Mouse (Mus musculus): ENCODE results near the gene Dhx8. TPM values are rescaled to one million over a fixed set of nuclear protein-coding genes. Genes with fewer than 3 reads are reported as not detected.

The Dhx8 gene
- polyA plus RNA-seq, 1 experiment from 2014 or later: 39.0 TPM

GRCm38 (mm10) chr11:101704081-101704480 is 28.6 kb upstream of the Dhx8 start:
- no peak overlapping the region for H3K4me2 ChIP-seq (replicated peaks)
- no peak overlapping the region for H3K9ac ChIP-seq (replicated peaks)
- no peaks in the 10 kb centered on the region for H3K27me3 ChIP-seq
- H3K36me3 ChIP-seq: no peaks in the 10 kb centered on the region
- H3K27ac ChIP-seq: peak overlapping the region; percentile 51; the same call in 1 of the 2 replicates
- no peak for ATAC-seq
- H3K4me1 ChIP-seq (replicated peaks): peaks cover 6% of the 10 kb centered on the region
- WGBS: 55% methylated on average over 5 of the region's 5 CpGs
- no peaks in the 10 kb centered on the region for H3K9me3 ChIP-seq
- no peak overlapping the region for H3K4me3 ChIP-seq (replicated peaks)

- 74% methylated on average over 10 of the region's 10 CpGs for WGBS
Measured at GRCm38 (mm10) chr11:101706764-101707448, 25.8 kb upstream of the Dhx8 start.

GRCm38 (mm10) chr11:101708482-101708881 is 24.2 kb upstream of the Dhx8 start:
- no peak for ATAC-seq
- 64% methylated on average over 5 of the region's 5 CpGs for WGBS
- Histone ChIP-seq H3K4me3 (replicated peaks) (no peak overlapping the region), H3K9me3 (no peaks in the 10 kb centered on the region), H3K4me2 (replicated peaks) (no peak overlapping the region), H3K27me3 (no peaks in the 10 kb centered on the region), H3K4me1 (replicated peaks) (no peaks in the 10 kb centered on the region; the same call in none of the 2 replicates), H3K9ac (replicated peaks) (no peak overlapping the region), H3K36me3 (no peaks in the 10 kb centered on the region), H3K27ac (no peak overlapping the region)

More at GRCm38 (mm10) chr11:101706764-101707448, 25.8 kb upstream of the Dhx8 start:
- Histone ChIP-seq H3K36me3 (no peaks in the 10 kb centered on the region), H3K9me3 (no peaks in the 10 kb centered on the region), H3K27ac (no peak overlapping the region), H3K9ac (replicated peaks) (peak overlapping the region; percentile 24; the same call in 1 of the 2 replicates), H3K4me3 (replicated peaks) (no peak overlapping the region), H3K27me3 (no peaks in the 10 kb centered on the region), H3K4me1 (replicated peaks) (no peaks in the 10 kb centered on the region; the same call in none of the 2 replicates), H3K4me2 (replicated peaks) (no peak overlapping the region)
- ATAC-seq: no peak

- no peak overlapping the region for H3K27ac ChIP-seq
- 89% methylated on average over 9 of the region's 9 CpGs for WGBS
- no peak overlapping the region for H3K4me3 ChIP-seq (replicated peaks)
- ATAC-seq: no peak
- H3K4me2 ChIP-seq (replicated peaks): no peak overlapping the region
- H3K4me1 ChIP-seq (replicated peaks): peaks cover 2% of the 10 kb centered on the region; the same call in 1 of the 2 replicates
- H3K27me3 ChIP-seq: no peaks in the 10 kb centered on the region
- H3K9me3 ChIP-seq: no peaks in the 10 kb centered on the region
- no peak overlapping the region for H3K9ac ChIP-seq (replicated peaks)
- no peaks in the 10 kb centered on the region for H3K36me3 ChIP-seq
Measured at GRCm38 (mm10) chr11:101712811-101713210, 19.9 kb upstream of the Dhx8 start.

GRCm38 (mm10) chr11:101714012-101714411 is 18.7 kb upstream of the Dhx8 start:
- H3K4me3 ChIP-seq (replicated peaks): no peak overlapping the region
- no peak overlapping the region for H3K4me2 ChIP-seq (replicated peaks)
- peaks cover 11% of the 10 kb centered on the region for H3K4me1 ChIP-seq (replicated peaks)
- no peak for ATAC-seq
- no peak overlapping the region for H3K9ac ChIP-seq (replicated peaks)
- WGBS: 60% methylated on average over 7 of the region's 7 CpGs
- no peaks in the 10 kb centered on the region for H3K9me3 ChIP-seq
- no peaks in the 10 kb centered on the region for H3K27me3 ChIP-seq
- no peaks in the 10 kb centered on the region for H3K36me3 ChIP-seq
- H3K27ac ChIP-seq: no peak overlapping the region

- no peak overlapping the region for H3K9ac ChIP-seq (replicated peaks)
- peak overlapping the region; percentile 61 for H3K27ac ChIP-seq
- no peaks in the 10 kb centered on the region for H3K9me3 ChIP-seq
- H3K27me3 ChIP-seq: no peaks in the 10 kb centered on the region
- H3K4me2 ChIP-seq (replicated peaks): no peak overlapping the region
- no peak overlapping the region for H3K4me3 ChIP-seq (replicated peaks)
- H3K36me3 ChIP-seq: no peaks in the 10 kb centered on the region
- 28% methylated on average over 4 of the region's 4 CpGs for WGBS
- peaks cover 11% of the 10 kb centered on the region for H3K4me1 ChIP-seq (replicated peaks)
- ATAC-seq: peak; percentile 43; the same call in 1 of the 2 replicates
Measured at GRCm38 (mm10) chr11:101718324-101718723, 14.4 kb upstream of the Dhx8 start.

- WGBS: 86% methylated on average over 21 of the region's 21 CpGs
- H3K9me3 ChIP-seq: no peaks in the 10 kb centered on the region
- no peak overlapping the region for H3K27ac ChIP-seq
- no peak overlapping the region for H3K9ac ChIP-seq (replicated peaks)
- no peaks in the 10 kb centered on the region for H3K36me3 ChIP-seq
- H3K4me3 ChIP-seq (replicated peaks): no peak overlapping the region
- H3K4me2 ChIP-seq (replicated peaks): no peak overlapping the region
- peaks cover 11% of the 10 kb centered on the region for H3K4me1 ChIP-seq (replicated peaks)
- H3K27me3 ChIP-seq: no peaks in the 10 kb centered on the region
- no peak for ATAC-seq
Measured at GRCm38 (mm10) chr11:101719986-101720520, 12.7 kb upstream of the Dhx8 start.

- Histone ChIP-seq H3K4me1 (replicated peaks) (peaks cover 7% of the 10 kb centered on the region), H3K9me3 (no peaks in the 10 kb centered on the region), H3K27me3 (no peaks in the 10 kb centered on the region), H3K4me3 (replicated peaks) (no peak overlapping the region), H3K27ac (no peak overlapping the region), H3K9ac (replicated peaks) (no peak overlapping the region), H3K36me3 (no peaks in the 10 kb centered on the region), H3K4me2 (replicated peaks) (no peak overlapping the region)
- 83% methylated on average over 8 of the region's 8 CpGs for WGBS
- no peak for ATAC-seq
Measured at GRCm38 (mm10) chr11:101725043-101725442, 7.7 kb upstream of the Dhx8 start.

- Histone ChIP-seq H3K27me3 (no peaks in the 10 kb centered on the region), H3K9ac (replicated peaks) (0 out of 2 replicates have a peak overlapping the region, but pooled peaks have one; percentile 19), H3K4me1 (replicated peaks) (peaks cover 7% of the 10 kb centered on the region), H3K36me3 (no peaks in the 10 kb centered on the region), H3K9me3 (no peaks in the 10 kb centered on the region), H3K27ac (peak overlapping the region; percentile 62), H3K4me2 (replicated peaks) (no peak overlapping the region), H3K4me3 (replicated peaks) (no peak overlapping the region)
- no peak for ATAC-seq
- WGBS: 33% methylated on average over 2 of the region's 2 CpGs
Measured at GRCm38 (mm10) chr11:101726765-101727164, 6.0 kb upstream of the Dhx8 start.

- H3K4me2 ChIP-seq (replicated peaks): no peak overlapping the region
- H3K9me3 ChIP-seq: no peaks in the 10 kb centered on the region
- H3K36me3 ChIP-seq: no peaks in the 10 kb centered on the region
- H3K4me3 ChIP-seq (replicated peaks): no peak overlapping the region
- peaks cover 18% of the 10 kb centered on the region for H3K4me1 ChIP-seq (replicated peaks)
- H3K27me3 ChIP-seq: no peaks in the 10 kb centered on the region
- WGBS: 72% methylated on average over 3 of the region's 3 CpGs
- 0 out of 2 replicates have a peak overlapping the region, but pooled peaks have one; percentile 1 for H3K9ac ChIP-seq (replicated peaks)
- H3K27ac ChIP-seq: no peak overlapping the region
- ATAC-seq: no peak
Measured at GRCm38 (mm10) chr11:101729308-101729707, 3.4 kb upstream of the Dhx8 start.

- no peaks in the 10 kb centered on the region for H3K27me3 ChIP-seq
- H3K9ac ChIP-seq (replicated peaks): peak overlapping the region; percentile 89
- H3K4me3 ChIP-seq (replicated peaks): peak overlapping the region; percentile 80
- no peak overlapping the region for H3K27ac ChIP-seq
- 34% methylated on average over 9 of the region's 9 CpGs for WGBS
- ATAC-seq: no peak
- H3K4me1 ChIP-seq (replicated peaks): peaks cover 11% of the 10 kb centered on the region
- peak overlapping the region; percentile 93 for H3K4me2 ChIP-seq (replicated peaks)
- no peaks in the 10 kb centered on the region for H3K9me3 ChIP-seq
- H3K36me3 ChIP-seq: peaks cover 40% of the 10 kb centered on the region
Measured at GRCm38 (mm10) chr11:101733596-101733995, 877 bp downstream of the Dhx8 start.

GRCm38 (mm10) chr11:101756616-101757015 is 23.9 kb downstream of the Dhx8 start:
- ATAC-seq: no peak
- WGBS: 94% methylated on average over 8 of the region's 8 CpGs
- H3K4me3 ChIP-seq (replicated peaks): no peak overlapping the region

More at GRCm38 (mm10) chr11:101756616-101757015, 23.9 kb downstream of the Dhx8 start:
- Histone ChIP-seq H3K36me3 (peaks cover 96% of the 10 kb centered on the region), H3K9ac (replicated peaks) (no peak overlapping the region), H3K27ac (no peak overlapping the region), H3K4me1 (replicated peaks) (no peaks in the 10 kb centered on the region), H3K9me3 (no peaks in the 10 kb centered on the region), H3K4me2 (replicated peaks) (no peak overlapping the region), H3K27me3 (no peaks in the 10 kb centered on the region)

Data from midbrain, embryonic 13.5 days (tissue).